Mouse (Mus musculus): ENCODE results near the gene Aunip. TPM values are rescaled to one million over a fixed set of nuclear protein-coding genes. Genes with fewer than 3 reads are reported as not detected.

The Aunip gene
- polyA plus RNA-seq, 1 experiment from 2014 or later = 11.9 TPM

GRCm38 (mm10) chr4:134546814-134547705 lies 36.3 kb downstream of the Aunip start:
- no peak for ATAC-seq
- Histone ChIP-seq H3K4me2 (no peak overlapping the region), H3K4me1 (peaks cover 36% of the 10 kb centered on the region), H3K4me3 (no peak overlapping the region), H3K27me3 (no peaks in the 10 kb centered on the region), H3K36me3 (ENCODE audit: poor library complexity, severe bottlenecking) (peaks cover 68% of the 10 kb centered on the region), H3K27ac (0 out of 2 replicates have a peak overlapping the region, but pooled peaks have one; percentile 8), H3K9me3 (replicated peaks) (peaks cover 12% of the 10 kb centered on the region), H3K9ac (no peak overlapping the region; the same call in 1 of the 2 replicates)
- 73% methylated on average over 9 of the region's 9 CpGs for WGBS

DNA sequence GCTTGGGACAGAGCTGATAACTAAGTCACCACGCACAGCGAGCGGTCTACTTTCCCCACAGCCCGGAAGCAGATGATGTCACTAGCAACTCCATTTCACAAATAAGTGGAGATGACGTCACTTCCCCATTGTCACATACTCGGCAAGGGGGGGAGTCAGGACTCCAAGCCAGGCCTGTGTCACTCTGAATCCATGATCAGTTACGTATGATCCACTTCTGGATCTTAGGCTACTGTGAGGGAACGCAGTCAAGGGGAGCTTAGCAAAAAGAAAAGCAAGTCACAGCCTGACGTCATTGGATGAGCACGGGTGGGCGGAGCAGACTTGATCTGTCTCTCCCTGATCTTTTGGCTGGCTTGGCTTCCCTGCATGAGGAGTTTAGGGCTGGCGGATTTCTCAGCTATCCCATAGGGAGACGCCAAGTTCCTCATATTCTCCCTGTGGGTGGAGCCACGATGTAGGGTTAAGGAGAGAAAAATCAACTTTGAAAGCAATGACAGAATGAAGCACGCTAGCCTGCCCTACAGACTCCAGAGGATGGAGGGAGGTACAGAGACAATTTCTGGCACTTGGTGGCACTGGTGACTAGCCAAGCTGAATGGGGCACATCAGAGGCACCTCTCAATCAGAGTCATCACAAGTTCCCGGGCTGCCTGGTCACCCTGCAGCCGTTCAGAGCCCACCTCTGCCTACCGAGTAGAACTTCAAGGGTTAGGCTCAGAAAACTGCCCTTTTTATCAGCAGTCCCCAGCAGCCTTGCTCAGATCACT lies 37.6 kb downstream of the Aunip start:
- no peaks in the 10 kb centered on the region for H3K27me3 ChIP-seq
- H3K9ac ChIP-seq = no peak overlapping the region
- 66% methylated on average over 18 of the region's 18 CpGs for WGBS
- H3K36me3 ChIP-seq (ENCODE audit: poor library complexity, severe bottlenecking) = peaks cover 57% of the 10 kb centered on the region
- H3K27ac ChIP-seq = peak overlapping the region; percentile 22; the same call in 1 of the 2 replicates
- H3K4me1 ChIP-seq = peaks cover 41% of the 10 kb centered on the region
- peaks cover 12% of the 10 kb centered on the region for H3K9me3 ChIP-seq (replicated peaks)
- no peak for ATAC-seq
- no peak overlapping the region for H3K4me3 ChIP-seq
- no peak overlapping the region for H3K4me2 ChIP-seq

DNA sequence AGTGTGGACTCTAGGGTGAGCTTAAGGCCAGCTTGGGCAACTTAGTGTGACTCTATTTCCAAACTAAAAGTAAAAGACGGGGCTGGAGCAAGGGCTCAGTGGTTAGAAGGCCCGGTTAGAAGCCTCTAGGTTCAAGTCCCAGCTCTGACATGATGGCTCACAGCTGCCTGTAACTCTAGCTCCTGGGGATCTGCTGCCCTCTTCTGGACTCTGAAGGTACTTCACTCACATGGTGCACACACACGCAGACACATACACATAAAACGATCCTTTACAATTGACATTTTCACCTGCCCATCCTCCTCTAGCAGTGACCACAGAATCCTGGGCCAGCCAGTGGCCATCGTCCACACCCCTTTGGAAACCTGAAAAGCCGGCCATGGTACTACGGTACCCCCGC lies 39.1 kb downstream of the Aunip start:
- Histone ChIP-seq H3K27ac (no peak overlapping the region), H3K36me3 (ENCODE audit: poor library complexity, severe bottlenecking) (peaks cover 47% of the 10 kb centered on the region), H3K4me2 (no peak overlapping the region), H3K4me3 (no peak overlapping the region), H3K9me3 (replicated peaks) (peaks cover 12% of the 10 kb centered on the region), H3K4me1 (peaks cover 41% of the 10 kb centered on the region), H3K9ac (no peak overlapping the region), H3K27me3 (no peaks in the 10 kb centered on the region)
- no peak for ATAC-seq
- WGBS = 97% methylated on average over 8 of the region's 8 CpGs

GRCm38 (mm10) chr4:134551494-134552316 lies 40.9 kb downstream of the Aunip start, which contains the start of gene Selenon:
Gene Selenon, minus strand, starts transcription at chr4:134552166.
- H3K4me3 ChIP-seq = peak within 1 kb of the TSS; percentile 69
- peaks cover 38% of the 10 kb centered on the region for H3K4me1 ChIP-seq
- H3K27ac ChIP-seq = peak within 1 kb of the TSS; percentile 81
- H3K4me2 ChIP-seq = peak within 1 kb of the TSS; percentile 63
- WGBS = under 1% methylated on average over 60 of the region's 67 CpGs
- peaks cover 12% of the 10 kb centered on the region for H3K9me3 ChIP-seq (replicated peaks)
- ATAC-seq = peak; percentile 84
- H3K36me3 ChIP-seq (ENCODE audit: poor library complexity, severe bottlenecking) = peaks cover 30% of the 10 kb centered on the region
- H3K9ac ChIP-seq = peak within 1 kb of the TSS; percentile 89
- no peaks in the 10 kb centered on the region for H3K27me3 ChIP-seq

GRCm38 (mm10) chr4:134553631-134554030 lies 42.8 kb downstream of the Aunip start:
- H3K4me1 ChIP-seq = peaks cover 25% of the 10 kb centered on the region

DNA sequence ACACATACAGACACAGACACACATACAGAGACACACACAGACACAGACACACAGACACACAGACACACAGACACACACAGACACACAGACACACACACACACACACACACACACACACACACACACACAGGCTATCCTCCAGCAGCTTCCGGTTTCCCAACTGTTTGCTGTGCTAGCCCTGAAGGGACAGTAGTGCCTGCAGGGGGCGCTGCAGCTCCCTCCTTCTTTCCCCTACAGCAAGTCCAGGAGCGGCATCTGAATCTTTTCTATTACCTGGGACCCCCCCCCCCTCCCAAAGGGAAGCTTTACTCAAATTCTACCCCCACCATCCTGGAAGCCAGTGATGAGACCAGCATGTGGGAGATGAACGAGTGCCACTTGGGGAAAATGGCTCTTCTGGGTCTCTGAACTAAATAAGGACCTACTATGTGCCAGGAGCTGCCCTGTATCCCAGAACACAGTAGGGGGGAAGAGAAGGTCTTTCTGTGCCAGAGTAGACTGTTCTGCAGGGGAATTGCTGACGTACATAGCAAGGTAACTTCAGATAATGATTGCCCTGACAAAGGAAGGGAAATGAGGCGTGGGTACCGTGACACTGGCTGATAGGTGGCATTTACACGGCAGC lies 45.3 kb downstream of the Aunip start:
- Histone ChIP-seq H3K4me3 (no peak overlapping the region), H3K9me3 (replicated peaks) (no peaks in the 10 kb centered on the region), H3K36me3 (ENCODE audit: poor library complexity, severe bottlenecking) (no peaks in the 10 kb centered on the region), H3K9ac (no peak overlapping the region), H3K27me3 (no peaks in the 10 kb centered on the region), H3K4me2 (no peak overlapping the region), H3K4me1 (peaks cover 16% of the 10 kb centered on the region), H3K27ac (no peak overlapping the region)
- no peak for ATAC-seq
- 59% methylated on average over 8 of the region's 8 CpGs for WGBS

More at GRCm38 (mm10) chr4:134553631-134554030, 42.8 kb downstream of the Aunip start:
- 53% methylated on average over 1 of the region's 1 CpGs for WGBS
- peaks cover 14% of the 10 kb centered on the region for H3K36me3 ChIP-seq (ENCODE audit: poor library complexity, severe bottlenecking)
- no peaks in the 10 kb centered on the region for H3K27me3 ChIP-seq
- no peak overlapping the region for H3K4me2 ChIP-seq
- ATAC-seq = no peak
- H3K27ac ChIP-seq = no peak overlapping the region
- H3K9me3 ChIP-seq (replicated peaks) = peaks cover 12% of the 10 kb centered on the region
- H3K9ac ChIP-seq = no peak overlapping the region
- no peak overlapping the region for H3K4me3 ChIP-seq

DNA sequence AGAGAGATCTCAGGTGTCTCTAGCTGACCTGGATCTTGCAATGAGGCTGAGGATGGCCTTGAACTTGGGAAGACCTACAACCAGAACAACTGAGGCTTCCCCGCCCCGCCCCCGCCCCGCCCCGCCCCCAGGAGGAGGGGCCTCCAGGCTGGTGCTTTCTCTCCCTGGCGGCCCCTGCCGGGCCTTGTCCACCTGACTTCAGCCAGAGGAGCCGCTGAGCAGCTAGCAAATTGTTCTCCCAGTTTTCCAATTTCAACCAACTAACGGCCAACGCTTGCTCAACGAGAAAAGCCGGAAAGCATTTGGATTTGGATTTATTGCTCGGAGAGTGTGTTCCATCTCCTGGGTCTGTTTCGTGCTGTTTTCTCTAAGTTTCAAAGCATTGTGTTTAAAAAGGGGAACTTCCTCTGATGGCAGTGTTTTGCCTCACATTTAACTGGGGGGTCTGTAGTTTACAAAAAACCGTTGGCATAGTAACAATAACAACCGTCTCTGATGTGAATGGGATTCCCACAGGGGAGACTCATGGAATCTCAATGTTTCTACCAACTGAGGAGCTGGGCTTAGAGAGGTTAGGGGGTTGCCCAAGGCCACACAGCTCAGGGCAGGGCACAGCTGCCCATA lies 46.9 kb downstream of the Aunip start:
- H3K27ac ChIP-seq = no peak overlapping the region
- no peak for ATAC-seq
- H3K9me3 ChIP-seq (replicated peaks) = no peaks in the 10 kb centered on the region
- 9% methylated on average over 11 of the region's 16 CpGs for WGBS
- H3K9ac ChIP-seq = no peak overlapping the region
- no peak overlapping the region for H3K4me3 ChIP-seq
- no peaks in the 10 kb centered on the region for H3K27me3 ChIP-seq
- no peak overlapping the region for H3K4me2 ChIP-seq
- no peaks in the 10 kb centered on the region for H3K36me3 ChIP-seq (ENCODE audit: poor library complexity, severe bottlenecking)
- H3K4me1 ChIP-seq = peaks cover 7% of the 10 kb centered on the region; the same call in 1 of the 2 replicates

DNA sequence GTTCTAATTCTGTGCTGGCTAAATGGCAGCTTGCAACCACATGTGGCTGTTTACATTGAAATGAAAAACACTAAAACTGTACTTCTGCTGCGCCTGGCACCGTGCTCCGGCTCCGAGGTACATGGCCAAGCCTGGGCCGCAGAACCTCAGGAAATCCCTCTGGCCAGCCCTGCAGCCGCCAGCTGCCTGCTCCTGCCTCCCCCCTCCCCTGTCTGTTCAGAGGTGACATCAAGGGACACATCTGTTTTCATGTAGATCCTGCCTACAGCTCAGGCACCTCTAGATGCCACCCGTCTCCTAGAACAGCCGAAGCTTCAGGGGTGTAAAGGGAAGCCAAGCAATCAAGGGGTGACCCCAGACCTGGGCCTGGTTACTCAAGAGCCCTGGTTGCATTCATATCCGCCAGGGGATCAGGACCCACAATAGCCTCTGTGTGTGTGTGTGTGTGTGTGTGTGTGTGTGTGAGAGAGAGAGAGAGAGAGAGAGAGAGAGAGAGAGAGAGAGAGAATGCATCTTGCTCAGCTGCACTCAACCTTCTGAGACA lies 47.8 kb downstream of the Aunip start:
- no peaks in the 10 kb centered on the region for H3K36me3 ChIP-seq (ENCODE audit: poor library complexity, severe bottlenecking)
- H3K4me1 ChIP-seq = peaks cover 7% of the 10 kb centered on the region; the same call in 1 of the 2 replicates
- H3K4me2 ChIP-seq = no peak overlapping the region
- H3K4me3 ChIP-seq = no peak overlapping the region
- WGBS = 70% methylated on average over 9 of the region's 9 CpGs
- H3K27ac ChIP-seq = no peak overlapping the region
- H3K9me3 ChIP-seq (replicated peaks) = no peaks in the 10 kb centered on the region
- ATAC-seq = no peak
- H3K9ac ChIP-seq = no peak overlapping the region
- H3K27me3 ChIP-seq = no peaks in the 10 kb centered on the region

DNA sequence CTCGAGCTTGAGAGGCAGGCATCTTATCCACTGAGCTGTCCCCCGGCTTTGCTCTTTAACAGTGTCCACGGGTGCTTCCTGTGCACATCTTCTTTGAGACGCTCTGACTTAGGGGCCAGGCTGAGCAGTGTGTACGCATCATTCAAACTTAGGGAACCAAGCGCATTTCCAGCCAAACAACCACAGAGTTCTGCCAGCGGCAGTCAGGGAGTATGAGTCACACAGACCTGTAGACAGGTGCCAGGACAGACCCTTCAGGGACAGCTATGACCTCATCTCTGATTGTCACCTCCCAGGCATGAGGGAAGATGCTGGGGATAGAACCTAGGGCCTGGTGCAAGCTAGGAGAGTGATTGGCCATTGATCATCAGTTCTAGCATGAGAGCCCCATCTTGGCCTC lies 48.4 kb downstream of the Aunip start:
- H3K36me3 ChIP-seq (ENCODE audit: poor library complexity, severe bottlenecking) = 0 out of 2 replicates have a peak, but pooled peaks cover 4% of the 10 kb centered on the region
- no peak for ATAC-seq
- H3K9ac ChIP-seq = no peak overlapping the region
- no peak overlapping the region for H3K27ac ChIP-seq
- H3K4me3 ChIP-seq = no peak overlapping the region
- H3K9me3 ChIP-seq (replicated peaks) = no peaks in the 10 kb centered on the region
- H3K4me2 ChIP-seq = no peak overlapping the region
- 87% methylated on average over 7 of the region's 7 CpGs for WGBS
- H3K27me3 ChIP-seq = no peaks in the 10 kb centered on the region
- peaks cover 7% of the 10 kb centered on the region; the same call in 1 of the 2 replicates for H3K4me1 ChIP-seq

GRCm38 (mm10) chr4:134560699-134561098 lies 49.9 kb downstream of the Aunip start:
- peaks cover 15% of the 10 kb centered on the region; the same call in 1 of the 2 replicates for H3K36me3 ChIP-seq (ENCODE audit: poor library complexity, severe bottlenecking)
- 95% methylated on average over 8 of the region's 8 CpGs for WGBS
- H3K27me3 ChIP-seq = no peaks in the 10 kb centered on the region
- no peaks in the 10 kb centered on the region; the same call in 1 of the 2 replicates for H3K9me3 ChIP-seq (replicated peaks)
- no peak overlapping the region for H3K4me3 ChIP-seq
- peaks cover 7% of the 10 kb centered on the region; the same call in 1 of the 2 replicates for H3K4me1 ChIP-seq
- no peak overlapping the region for H3K9ac ChIP-seq
- H3K27ac ChIP-seq = no peak overlapping the region
- H3K4me2 ChIP-seq = no peak overlapping the region
- ATAC-seq = no peak

All from forebrain, embryonic 13.5 days (tissue).